Mouse (Mus musculus) spleen, postnatal 4 days (tissue): Measurements from ENCODE around the gene Naa80.

ENCODE experiments used
- DNase-seq, 2 experiments: peaks; one replicate each; pipeline ENCODE4 v3.0.0; 2022; ENCODE audit warnings: low spot score in 2 of 2

Gene Naa80

GRCm38 (mm10) chr9:107596619-107597569 is 18.2 kb downstream of the Naa80 start:
- no peak for DNase-seq

- DNase-seq: no peak
Measured at GRCm38 (mm10) chr9:107598385-107598784, 19.7 kb downstream of the Naa80 start.

- no peak for DNase-seq
Measured at GRCm38 (mm10) chr9:107599433-107599832, 20.7 kb downstream of the Naa80 start.

- DNase-seq: no peak
Measured at GRCm38 (mm10) chr9:107599842-107600241, 21.2 kb downstream of the Naa80 start.

- DNase-seq: no peak
Measured at GRCm38 (mm10) chr9:107600745-107601144, 22.1 kb downstream of the Naa80 start.

- DNase-seq: no peak
Measured at GRCm38 (mm10) chr9:107601275-107601674, 22.6 kb downstream of the Naa80 start.

GRCm38 (mm10) chr9:107602068-107602648 is 23.5 kb downstream of the Naa80 start:
- peak; percentile 92 to 99 for DNase-seq

- no peak for DNase-seq
Measured at GRCm38 (mm10) chr9:107603251-107603650, 24.6 kb downstream of the Naa80 start.

GRCm38 (mm10) chr9:107605041-107605661 is 26.5 kb downstream of the Naa80 start:
- no peak for DNase-seq

GRCm38 (mm10) chr9:107606591-107606990 is 27.9 kb downstream of the Naa80 start:
- DNase-seq: no peak

GRCm38 (mm10) chr9:107607036-107607435 is 28.3 kb downstream of the Naa80 start:
- DNase-seq: no peak

- no peak for DNase-seq
Measured at GRCm38 (mm10) chr9:107607653-107608245, 29.1 kb downstream of the Naa80 start.

GRCm38 (mm10) chr9:107608741-107609432 is 30.2 kb downstream of the Naa80 start, which contains the start of gene Sema3b:
Gene Sema3b (minus strand): TSS chr9:107609229.
- DNase-seq: no peak

- DNase-seq: no peak
Measured at GRCm38 (mm10) chr9:107609433-107609830, 30.7 kb downstream of the Naa80 start.

- DNase-seq: no peak
Measured at GRCm38 (mm10) chr9:107611456-107612190, 32.9 kb downstream of the Naa80 start.

GRCm38 (mm10) chr9:107612191-107612944 is 33.7 kb downstream of the Naa80 start:
- peak; percentile 98 to 100 for DNase-seq

GRCm38 (mm10) chr9:107612945-107613569 is 34.4 kb downstream of the Naa80 start:
- no peak for DNase-seq

- DNase-seq: no peak
Measured at GRCm38 (mm10) chr9:107615035-107615434, 36.3 kb downstream of the Naa80 start.

GRCm38 (mm10) chr9:107617461-107617860 is 38.8 kb downstream of the Naa80 start:
- no peak for DNase-seq

GRCm38 (mm10) chr9:107618098-107618497 is 39.4 kb downstream of the Naa80 start:
- no peak for DNase-seq
